Mouse (Mus musculus) hindbrain, postnatal 0 days (tissue): ENCODE data around the gene Ankfy1. TPM values are rescaled to one million over a fixed set of nuclear protein-coding genes. Genes with fewer than 3 reads are reported as not detected.

ENCODE experiments used
- ATAC-seq: fragments of 200-750 bp; cut with Nextera tagmentation; 2 replicates; pipeline ENCODE4 v1.8.0; 2017; ENCODE audit warnings: mild to moderate bottlenecking, moderate TSS enrichment, moderate library complexity
- DNase-seq: peaks from one replicate; pipeline ENCODE4 v3.0.0-alpha.2; 2015; ENCODE audit warnings: low spot score
- H3K27ac ChIP-seq: fragments of 300-500 bp; sonication (generic); 2 replicates; pipeline ENCODE4 v1.5.1; 2014; ENCODE audit warnings: mild to moderate bottlenecking
- H3K27me3 ChIP-seq: fragments of 300-500 bp; sonication (generic); 2 replicates; pipeline ENCODE4 v1.6.1; 2014; ENCODE audit warnings: low read length, mixed read lengths; ENCODE audit not compliant: insufficient read depth
- H3K36me3 ChIP-seq: fragments of 300-500 bp; sonication (generic); 2 replicates; pipeline ENCODE4 v1.6.1; 2014; ENCODE audit warnings: low read length, mixed read lengths; ENCODE audit not compliant: insufficient read depth
- H3K4me1 ChIP-seq: fragments of 300-500 bp; sonication (generic); 2 replicates; pipeline ENCODE4 v1.6.1; 2014; ENCODE audit warnings: antibody characterized with exemption, low read length, mixed read lengths; ENCODE audit not compliant: insufficient read depth
- H3K4me2 ChIP-seq: fragments of 300-500 bp; sonication (generic); 2 replicates; pipeline ENCODE4 v1.6.1; 2014; ENCODE audit warnings: low read depth, mild to moderate bottlenecking, low read length, moderate library complexity, mixed read lengths
- H3K4me3 ChIP-seq: fragments of 300-500 bp; sonication (generic); 2 replicates; pipeline ENCODE4 v1.5.1; 2014; ENCODE audit warnings: low read length
- H3K9ac ChIP-seq: fragments of 300-500 bp; sonication (generic); replicated peaks from 2 replicates; pipeline ENCODE4 v1.6.1; 2014; ENCODE audit warnings: mild to moderate bottlenecking, low read length, moderate library complexity, mixed read lengths
- H3K9me3 ChIP-seq: fragments of 300-500 bp; sonication (generic); 2 replicates; pipeline ENCODE4 v1.6.1; 2016; ENCODE audit warnings: low read length, mixed read lengths
- CTCF ChIP-seq: IDR thresholded peaks from 2 replicates; pipeline ENCODE4 v1.5.1; 2016; ENCODE audit warnings: antibody characterized with exemption, control low read depth, low read depth
- WGBS: fragments of 180-500 bp; shearing (Covaris S2); extraction: QIAGEN DNeasy Blood & Tissue Kit; methylation state at CpG from one replicate; pipeline ENCODE4 v1.1.7; 2014; 5-methylcytosine and 5-hydroxymethylcytosine counted together
- polyA plus RNA-seq: library from polyadenylated mRNA; unstranded; fragments of >200 nt; fragmentation: Nextera tagmentation; extraction: Ambion mirVana; gene quantifications from 2 replicates; pipeline ENCODE4 v1.2.1, GENCODE M21; 2015
- total RNA-seq: library from RNA; depleted of rRNA; stranded (reverse); fragments of >200 nt; gene quantifications from 2 replicates; pipeline ENCODE4 v1.2.3, GENCODE M21; 2014

The Ankfy1 gene
- total and polyA plus RNA-seq, 2 experiments from 2014 or later = 16.0 to 42.8 TPM

- 82% methylated on average over 5 of the region's 5 CpGs for WGBS
- no peaks in the 10 kb centered on the region for H3K27me3 ChIP-seq
- DNase-seq (no peak), ATAC-seq (no peak)
- no peak for TF ChIP-seq CTCF
- no peaks in the 10 kb centered on the region; the same call in 1 of the 2 replicates for H3K36me3 ChIP-seq
- no peak overlapping the region for H3K4me3 ChIP-seq
- no peak overlapping the region for H3K4me2 ChIP-seq
- H3K27ac ChIP-seq = no peak overlapping the region
- H3K9ac ChIP-seq = no peak overlapping the region
- H3K4me1 ChIP-seq = no peaks in the 10 kb centered on the region
- H3K9me3 ChIP-seq = no peaks in the 10 kb centered on the region
These were observed 22.9 kb downstream of the Ankfy1 start for GRCm38 (mm10) chr11:72712721-72713120.

- H3K9me3 ChIP-seq = no peaks in the 10 kb centered on the region
- 84% methylated on average over 3 of the region's 3 CpGs for WGBS
- no peaks in the 10 kb centered on the region for H3K4me1 ChIP-seq
- H3K4me3 ChIP-seq = no peak overlapping the region
- TF ChIP-seq CTCF = no peak
- H3K9ac ChIP-seq = no peak overlapping the region
- DNase-seq (no peak), ATAC-seq (no peak)
- H3K4me2 ChIP-seq = no peak overlapping the region
- H3K27ac ChIP-seq = no peak overlapping the region
- H3K27me3 ChIP-seq = no peaks in the 10 kb centered on the region
- 0 out of 2 replicates have a peak, but pooled peaks cover 4% of the 10 kb centered on the region for H3K36me3 ChIP-seq
These were observed 28.4 kb downstream of the Ankfy1 start for GRCm38 (mm10) chr11:72718161-72718560.

GRCm38 (mm10) chr11:72723165-72723564 is 33.4 kb downstream of the Ankfy1 start:
- Histone ChIP-seq H3K9me3 (no peaks in the 10 kb centered on the region), H3K4me1 (no peaks in the 10 kb centered on the region), H3K27ac (no peak overlapping the region), H3K4me3 (no peak overlapping the region), H3K9ac (no peak overlapping the region), H3K27me3 (no peaks in the 10 kb centered on the region), H3K4me2 (no peak overlapping the region), H3K36me3 (0 out of 2 replicates have a peak, but pooled peaks cover 4% of the 10 kb centered on the region)
- WGBS = 61% methylated on average over 2 of the region's 2 CpGs
- DNase-seq (no peak), ATAC-seq (no peak)
- TF ChIP-seq CTCF = no peak

- ATAC-seq = no peak
- Histone ChIP-seq H3K27me3 (no peaks in the 10 kb centered on the region), H3K9me3 (no peaks in the 10 kb centered on the region), H3K4me3 (no peak overlapping the region), H3K9ac (no peak overlapping the region), H3K36me3 (0 out of 2 replicates have a peak, but pooled peaks cover 4% of the 10 kb centered on the region), H3K4me1 (no peaks in the 10 kb centered on the region), H3K4me2 (no peak overlapping the region), H3K27ac (no peak overlapping the region)
- TF ChIP-seq CTCF = peak; percentile 69
- DNase-seq = peak; percentile 62
These were observed 34.1 kb downstream of the Ankfy1 start for GRCm38 (mm10) chr11:72723871-72724270.

- Histone ChIP-seq H3K9me3 (no peaks in the 10 kb centered on the region), H3K4me3 (no peak overlapping the region), H3K4me2 (no peak overlapping the region), H3K36me3 (peaks cover 19% of the 10 kb centered on the region), H3K27ac (no peak overlapping the region), H3K27me3 (no peaks in the 10 kb centered on the region), H3K9ac (no peak overlapping the region), H3K4me1 (no peaks in the 10 kb centered on the region)
- ATAC-seq (no peak), DNase-seq (peak; percentile 44)
- peak; percentile 55 for TF ChIP-seq CTCF
These were observed 36.2 kb downstream of the Ankfy1 start for GRCm38 (mm10) chr11:72726023-72726422.

- H3K4me1 ChIP-seq = no peaks in the 10 kb centered on the region
- no peak for TF ChIP-seq CTCF
These were observed 43.9 kb downstream of the Ankfy1 start for GRCm38 (mm10) chr11:72733736-72734135.

GRCm38 (mm10) chr11:72734840-72735518 is 45.2 kb downstream of the Ankfy1 start:
- WGBS = 74% methylated on average over 4 of the region's 4 CpGs
- Histone ChIP-seq H3K27me3 (no peaks in the 10 kb centered on the region), H3K36me3 (peaks cover 35% of the 10 kb centered on the region), H3K4me3 (no peak overlapping the region), H3K4me1 (no peaks in the 10 kb centered on the region), H3K9ac (no peak overlapping the region), H3K9me3 (no peaks in the 10 kb centered on the region), H3K27ac (no peak overlapping the region), H3K4me2 (no peak overlapping the region)
- no peak for ATAC-seq
- DNase-seq = peak; percentile 7
- TF ChIP-seq CTCF = no peak

More at GRCm38 (mm10) chr11:72733736-72734135, 43.9 kb downstream of the Ankfy1 start:
- DNase-seq (no peak), ATAC-seq (no peak)
- no peak overlapping the region for H3K9ac ChIP-seq
- peaks cover 36% of the 10 kb centered on the region for H3K36me3 ChIP-seq
- H3K4me2 ChIP-seq = no peak overlapping the region
- WGBS = 86% methylated on average over 3 of the region's 3 CpGs
- H3K9me3 ChIP-seq = no peaks in the 10 kb centered on the region
- H3K27ac ChIP-seq = no peak overlapping the region
- no peak overlapping the region for H3K4me3 ChIP-seq
- no peaks in the 10 kb centered on the region for H3K27me3 ChIP-seq
